Mouse (Mus musculus): ENCODE measurements around the gene Porcn.

DNA sequence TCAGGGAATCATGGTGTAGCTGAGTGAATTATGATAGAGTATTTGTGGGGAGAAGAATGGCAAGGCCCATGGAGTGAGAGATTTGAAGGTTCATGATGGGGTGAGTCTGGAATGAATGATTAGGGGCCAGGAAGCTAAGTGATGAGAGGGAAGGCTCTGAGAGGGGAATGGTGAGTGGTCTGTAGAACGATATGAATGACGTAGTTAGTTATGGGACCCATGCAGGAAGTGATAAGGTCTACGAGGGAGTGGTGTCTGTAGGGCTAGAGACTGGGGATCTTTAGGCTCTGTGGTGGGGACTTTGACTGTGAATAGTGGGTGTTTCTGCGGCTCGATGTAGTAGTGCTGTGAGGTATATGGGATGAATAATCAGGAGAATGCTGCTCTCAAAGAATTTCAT, 26.7 kb downstream of the Porcn start:
- TF ChIP-seq POLR2A (IDR thresholded peaks at IDR 0.05; ENCODE audit: insufficient read depth, low read depth, low read length), result no peak
- TF ChIP-seq CTCF (IDR thresholded peaks at IDR 0.05; ENCODE audit: insufficient read depth, low read depth, low read length), result no peak
